14 mouse cellular contexts compared by ENCODE assay signal in the genomic region with DNA sequence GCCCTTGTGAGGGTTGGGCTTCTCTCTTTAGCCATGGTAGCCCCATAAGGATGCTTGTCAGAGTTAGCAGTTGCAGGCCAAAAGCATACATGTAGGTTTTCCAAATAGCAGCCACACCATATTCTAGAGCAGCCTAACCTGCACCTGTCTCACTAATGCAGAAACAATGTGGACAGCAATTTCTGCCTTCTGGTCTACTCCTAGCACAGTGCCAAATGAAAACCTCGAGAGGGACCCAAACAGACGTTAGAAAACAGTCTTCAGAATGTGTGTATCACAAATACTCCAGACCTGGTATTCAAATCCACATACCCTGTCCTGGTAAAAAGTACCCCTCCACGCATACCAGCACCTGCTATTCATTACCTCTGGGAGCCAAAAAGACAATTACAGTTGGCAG.
"Had no signal": no experiment of that assay in that cellular context is flagged by ENCODE, and none has a peak within 500 bp of the region (broad histone marks: within the 10 kb centered on the region; RNA-seq: fewer than 3 reads in every experiment).

No protein-coding gene starts in this region.

- H3K4me2 ChIP-seq: limb, embryonic 15.5 days; liver, embryonic 12.5 days; lung, embryonic 14.5 days; midbrain, embryonic 12.5 days; neural tube, embryonic 13.5 days; stomach, embryonic 15.5 days had no signal

- ATAC-seq: liver, embryonic 12.5 days; midbrain, embryonic 16.5 days had no signal

- H3K9me3 ChIP-seq: limb, embryonic 15.5 days; liver, embryonic 12.5 days; midbrain, embryonic 12.5 days; neural tube, embryonic 13.5 days; stomach, embryonic 15.5 days had no signal

- H3K27ac ChIP-seq: limb, embryonic 15.5 days; liver, embryonic 12.5 days; midbrain, embryonic 12.5 days; neural tube, embryonic 13.5 days; stomach, embryonic 15.5 days had no signal

- H3K27me3 ChIP-seq: limb, embryonic 15.5 days; liver, embryonic 12.5 days; midbrain, embryonic 12.5 days; neural tube, embryonic 13.5 days; stomach, embryonic 15.5 days had no signal

- H3K36me3 ChIP-seq: limb, embryonic 15.5 days; liver, embryonic 12.5 days; midbrain, embryonic 12.5 days; neural tube, embryonic 13.5 days; stomach, embryonic 15.5 days had no signal

- H3K4me1 ChIP-seq: limb, embryonic 15.5 days; liver, embryonic 12.5 days; midbrain, embryonic 12.5 days; neural tube, embryonic 13.5 days; stomach, embryonic 15.5 days had no signal

- DNase-seq: kidney, postnatal 10 days; kidney, postnatal 4 days; lung, embryonic 14.5 days; lung, postnatal 10 days; lung, postnatal 4 days; retina, postnatal 1 day; right cerebral cortex, postnatal 4 days; thymus, postnatal 36 days had no signal

- H3K4me3 ChIP-seq: limb, embryonic 15.5 days; liver, embryonic 12.5 days; midbrain, embryonic 12.5 days; neural tube, embryonic 13.5 days; stomach, embryonic 15.5 days had no signal

- H3K9ac ChIP-seq: limb, embryonic 15.5 days; liver, embryonic 12.5 days; lung, embryonic 14.5 days; midbrain, embryonic 12.5 days; neural tube, embryonic 13.5 days; stomach, embryonic 15.5 days had no signal
